Mouse (Mus musculus) embryonic fibroblast, embryonic 13.5 days (primary cell): ENCODE data around the gene Timeless. TPM values are rescaled to one million over a fixed set of nuclear protein-coding genes. Genes with fewer than 3 reads are reported as not detected.
"Not testable (repeated sequence)": the region's sequence is repeated elsewhere in the genome, so short reads cannot be mapped to it uniquely, and the experiment has no call there.

Source experiments
- H3K27ac ChIP-seq: 2 replicates; pipeline ENCODE4 v1.5.1; 2012; ENCODE audit warnings: low read length, control low read depth, inconsistent platforms; ENCODE audit not compliant: insufficient read depth
- H3K4me1 ChIP-seq: 2 replicates; pipeline ENCODE4 v1.6.1; 2011; ENCODE audit warnings: low read length; ENCODE audit not compliant: control insufficient read depth, insufficient read depth
- H3K4me3 ChIP-seq: 2 replicates; pipeline ENCODE4 v1.5.1; 2011; ENCODE audit warnings: mild to moderate bottlenecking, control low read depth, low read length; ENCODE audit not compliant: insufficient read depth
- CTCF ChIP-seq: IDR thresholded peaks from 2 replicates; pipeline ENCODE4 v1.5.1; 2011; ENCODE audit warnings: mild to moderate bottlenecking, control low read depth, low read length, moderate library complexity, borderline replicate concordance; ENCODE audit not compliant: insufficient read depth
- POLR2A ChIP-seq: IDR thresholded peaks from 2 replicates; pipeline ENCODE4 v1.6.1; 2011; ENCODE audit warnings: low read depth, mild to moderate bottlenecking, control low read depth, low read length, moderate library complexity
- polyA plus RNA-seq: library from polyadenylated mRNA; stranded (reverse); fragments of >200 nt; gene quantifications from 2 replicates; pipeline ENCODE4 v1.2.4, GENCODE M21; 2011; ENCODE audit warnings: low read depth; ENCODE audit not compliant: missing spikeins, insufficient read length

Gene Timeless
- polyA plus RNA-seq, 1 experiment: 18.9 TPM

- Histone ChIP-seq H3K4me3 (no peak overlapping the region), H3K4me1 (no peaks in the 10 kb centered on the region), H3K27ac (peak overlapping the region; percentile 51)
- TF ChIP-seq CTCF (no peak), POLR2A (no peak)
These were observed 37.5 kb downstream of the Timeless start for GRCm38 (mm10) chr10:128269206-128269910.

GRCm38 (mm10) chr10:128270287-128270841 lies 38.5 kb downstream of the Timeless start, which contains the start of gene Stat2:
TSS of gene Stat2 (plus strand) at chr10:128270559.
- TF ChIP-seq CTCF (no peak), POLR2A (peak; percentile 94)
- peak within 1 kb of the TSS; percentile 54 for H3K27ac ChIP-seq
- H3K4me3 ChIP-seq: peak within 1 kb of the TSS; percentile 84

GRCm38 (mm10) chr10:128270866-128271265 lies 39.0 kb downstream of the Timeless start:
- H3K4me1 ChIP-seq: no peaks in the 10 kb centered on the region
- peak overlapping the region; percentile 54; the same call in 1 of the 2 replicates for H3K27ac ChIP-seq
- peak overlapping the region; percentile 84 for H3K4me3 ChIP-seq
- TF ChIP-seq POLR2A (no peak), CTCF (no peak)

More at GRCm38 (mm10) chr10:128270287-128270841, 38.5 kb downstream of the Timeless start, which contains the start of gene Stat2:
- H3K4me1 ChIP-seq: no peaks in the 10 kb centered on the region

GRCm38 (mm10) chr10:128271883-128272282 lies 40.0 kb downstream of the Timeless start:
- no peak for TF ChIP-seq CTCF
- no peak for TF ChIP-seq POLR2A
- Histone ChIP-seq H3K4me3 (no peak overlapping the region), H3K27ac (no peak overlapping the region), H3K4me1 (no peaks in the 10 kb centered on the region)

GRCm38 (mm10) chr10:128272819-128273439 lies 41.1 kb downstream of the Timeless start:
- not testable (repeated sequence) for H3K27ac ChIP-seq, H3K4me3 ChIP-seq, H3K4me1 ChIP-seq

- H3K4me3 ChIP-seq, H3K4me1 ChIP-seq, H3K27ac ChIP-seq: not testable (repeated sequence)
These were observed 43.5 kb downstream of the Timeless start for GRCm38 (mm10) chr10:128275374-128275773.

- Histone ChIP-seq H3K4me1 (no peaks in the 10 kb centered on the region), H3K27ac (no peak overlapping the region), H3K4me3 (no peak overlapping the region)
- TF ChIP-seq CTCF (no peak), POLR2A (no peak)
These were observed 46.3 kb downstream of the Timeless start for GRCm38 (mm10) chr10:128278158-128278557.

- H3K4me1 ChIP-seq: no peaks in the 10 kb centered on the region
- no peak overlapping the region for H3K4me3 ChIP-seq
- no peak overlapping the region for H3K27ac ChIP-seq
- TF ChIP-seq CTCF (no peak), POLR2A (no peak)
These were observed 49.1 kb downstream of the Timeless start for GRCm38 (mm10) chr10:128280943-128281342.

- no peak overlapping the region for H3K27ac ChIP-seq
- H3K4me1 ChIP-seq: no peaks in the 10 kb centered on the region
- TF ChIP-seq POLR2A (no peak), CTCF (no peak)
- H3K4me3 ChIP-seq: no peak overlapping the region
These were observed 49.8 kb downstream of the Timeless start for GRCm38 (mm10) chr10:128281682-128282081.

- H3K4me3 ChIP-seq: no peak overlapping the region
- H3K4me1 ChIP-seq: no peaks in the 10 kb centered on the region
- TF ChIP-seq POLR2A (no peak), CTCF (no peak)
- no peak overlapping the region for H3K27ac ChIP-seq
These were observed 51.1 kb downstream of the Timeless start for GRCm38 (mm10) chr10:128282886-128283450.
